Mouse (Mus musculus): ENCODE measurements around the gene Smug1. TPM values are rescaled to one million over a fixed set of nuclear protein-coding genes. Genes with fewer than 3 reads are reported as not detected.

The Smug1 gene
- total RNA-seq, 2 experiments from 2014 or later = 9.9 to 11.3 TPM

DNA sequence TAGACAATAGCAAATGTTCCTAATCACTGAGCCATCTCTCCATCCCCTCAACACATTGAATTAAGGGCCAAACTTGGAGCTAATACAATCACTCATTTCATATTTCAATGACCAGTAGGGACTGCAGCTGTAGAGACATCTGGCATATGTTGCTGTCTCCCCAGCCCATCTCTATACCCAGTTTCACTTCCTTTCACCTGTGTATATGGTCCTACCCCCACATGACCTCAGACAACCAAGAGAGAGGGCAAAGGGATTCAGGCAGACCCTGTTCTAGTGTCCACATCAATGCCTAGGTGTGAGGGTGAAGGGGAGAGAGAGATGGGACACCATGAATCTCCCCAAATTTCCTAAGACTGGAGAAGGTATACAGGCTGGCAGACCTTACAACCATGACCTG lies 13.5 kb upstream of the Smug1 start:
- intact Hi-C loops (cut with DNase I) = loop anchor here (5.0 kb wide), 1 partner anchor 213 kb away; the partner anchor contains the start of genes Hoxc10 and Hoxc5
- DNase-seq = no peak

DNA sequence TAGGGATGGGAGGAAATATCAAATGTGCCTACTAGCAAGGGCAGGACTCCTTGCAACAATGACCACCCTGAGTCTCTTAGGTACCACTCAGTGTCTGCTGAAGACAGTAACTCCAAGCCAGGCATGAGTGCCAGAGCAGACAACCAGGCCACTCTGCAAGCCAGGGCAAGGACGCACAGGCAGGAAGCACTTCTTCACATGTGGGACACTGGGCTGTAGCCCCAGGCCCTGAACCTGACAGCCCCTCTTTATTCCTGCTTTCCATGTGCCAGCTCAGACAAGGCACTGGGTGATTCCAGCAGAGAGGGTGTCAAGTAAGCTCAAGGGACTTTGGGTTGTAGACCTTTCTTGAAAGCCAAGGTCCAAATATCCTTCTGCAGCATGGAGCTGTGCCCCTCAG lies 11.9 kb upstream of the Smug1 start:
- intact Hi-C loops (cut with DNase I) = loop anchor here (5.0 kb wide), 1 partner anchor 416 kb away; no protein-coding TSS in a partner anchor

DNA sequence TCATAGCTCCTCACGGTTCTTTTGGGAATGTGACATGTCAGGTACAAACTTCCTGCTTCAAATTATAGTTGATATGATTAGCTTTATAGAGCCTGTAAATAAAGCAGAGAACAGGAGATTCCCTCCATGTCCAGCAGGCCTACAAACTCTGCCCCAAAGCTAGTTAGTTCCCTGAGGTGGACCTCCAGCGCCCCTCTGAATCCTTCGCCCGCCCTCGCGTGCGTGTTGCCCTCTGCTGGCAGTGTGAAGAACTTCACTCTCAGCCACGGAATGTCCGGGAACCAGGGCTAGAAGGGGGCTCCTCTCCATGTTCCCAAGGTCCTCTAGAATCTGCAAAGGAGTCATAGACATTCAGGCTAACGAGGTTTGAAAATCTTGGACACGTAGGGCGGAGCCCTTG lies 11.2 kb upstream of the Smug1 start:
- intact Hi-C loops (cut with DNase I) = loop anchor here (5.0 kb wide), 1 partner anchor 416 kb away; no protein-coding TSS in a partner anchor
- DNase-seq = no peak

More for the DNA sequence above, 11.9 kb upstream of the Smug1 start:
- DNase-seq = no peak

DNA sequence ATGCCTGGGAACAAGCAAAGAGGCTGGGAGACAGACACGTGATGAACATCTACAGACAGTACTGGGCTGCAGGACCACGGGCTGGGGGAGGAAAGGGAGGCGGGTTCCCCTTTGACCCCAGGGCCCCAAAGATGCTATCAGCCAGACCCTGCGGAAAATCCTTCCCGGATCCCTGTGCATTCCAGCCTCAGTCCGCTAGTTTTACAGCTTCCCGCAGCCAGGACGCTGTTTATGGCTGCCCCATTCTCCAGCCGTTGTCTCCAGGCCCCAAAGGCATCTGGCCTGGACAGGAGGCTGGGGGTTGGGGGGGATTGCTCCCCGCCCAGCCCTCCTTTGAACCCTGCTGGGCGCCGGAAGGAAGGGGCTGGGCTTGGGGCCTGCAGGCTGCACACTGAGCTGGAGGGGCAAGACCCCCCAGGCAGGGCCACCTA lies 10.7 kb upstream of the Smug1 start:
- intact Hi-C loops (cut with DNase I) = loop anchor here (5.0 kb wide), 1 partner anchor 415 kb away; no protein-coding TSS in a partner anchor

DNA sequence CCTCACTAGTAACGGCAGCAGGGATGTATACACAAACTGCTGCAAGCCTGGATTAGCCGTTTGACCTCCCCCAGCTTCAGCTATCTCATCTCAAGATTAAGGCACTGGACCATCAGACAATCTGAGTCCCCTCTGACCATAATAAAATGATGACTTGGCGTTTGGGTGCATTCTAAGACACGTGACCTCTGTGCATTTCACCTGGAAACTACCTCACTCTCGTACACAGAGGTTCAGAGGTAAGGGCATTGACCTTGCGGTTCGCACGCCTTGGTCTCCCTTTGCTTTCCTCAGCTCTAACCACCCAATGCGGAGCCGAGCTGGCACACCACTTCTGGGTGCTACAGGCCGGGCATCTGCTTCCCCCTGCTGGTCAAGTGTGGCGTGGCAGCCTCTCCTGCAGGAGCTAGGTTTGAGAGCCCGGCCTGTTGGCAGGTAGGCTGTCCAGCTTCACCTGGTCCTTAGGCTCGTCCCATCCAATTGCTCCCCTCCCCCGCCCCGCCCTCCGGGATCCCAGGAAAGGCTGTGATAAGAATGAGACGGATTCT lies 10.1 kb upstream of the Smug1 start:
- intact Hi-C loops (cut with DNase I) = loop anchor here (5.0 kb wide), 1 partner anchor 415 kb away; no protein-coding TSS in a partner anchor
- DNase-seq = peak; percentile 91 to 93

More for the DNA sequence above, 10.7 kb upstream of the Smug1 start:
- DNase-seq = no peak

DNA sequence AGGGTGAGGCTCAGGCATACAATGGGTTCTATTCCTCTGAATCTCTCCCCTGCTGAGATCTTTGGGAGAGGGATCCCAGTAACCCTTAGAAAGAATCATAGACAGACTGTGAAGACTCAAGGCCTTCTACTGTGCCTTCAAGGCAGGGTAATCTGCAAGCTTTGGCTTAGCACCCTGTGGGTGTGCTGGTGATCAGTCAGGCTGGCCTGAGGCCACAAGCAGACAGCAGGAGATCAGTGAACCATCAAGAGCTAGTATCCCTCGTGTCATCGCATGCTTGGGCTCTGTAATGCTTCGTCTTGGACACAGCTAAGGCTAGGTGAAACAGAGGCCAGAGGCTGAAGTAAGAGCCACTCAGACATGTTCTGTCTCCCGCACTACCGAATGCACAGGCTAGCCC lies 6.4 kb upstream of the Smug1 start:
- intact Hi-C loops (cut with DNase I) = loop anchor here (2.0 kb wide), 1 partner anchor 186 kb away; no protein-coding TSS in a partner anchor
- no peak for DNase-seq

DNA sequence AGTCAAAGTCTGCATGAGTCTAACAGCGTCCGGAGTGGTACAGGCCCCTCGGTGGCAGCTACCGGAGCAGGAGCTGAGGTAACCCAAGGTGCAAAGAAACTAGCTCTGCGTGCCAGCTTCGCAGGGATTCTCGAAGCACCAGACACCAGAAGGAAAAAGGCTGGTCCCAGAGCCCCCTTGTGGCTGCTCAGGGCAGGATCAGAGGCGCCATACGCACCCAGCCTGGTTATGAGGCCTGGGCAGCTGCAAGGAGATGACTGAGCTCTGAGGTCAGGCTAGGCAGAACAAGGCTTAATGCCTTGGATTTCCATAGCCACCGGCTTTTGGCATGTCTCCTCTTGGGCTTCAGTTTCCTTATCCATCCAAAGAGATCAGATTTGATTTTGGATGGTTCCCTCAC lies 5.6 kb upstream of the Smug1 start:
- peak; percentile 72 to 73 for DNase-seq
- intact Hi-C loops (cut with DNase I) = loop anchor here (2.0 kb wide), 1 partner anchor 186 kb away; no protein-coding TSS in a partner anchor

DNA sequence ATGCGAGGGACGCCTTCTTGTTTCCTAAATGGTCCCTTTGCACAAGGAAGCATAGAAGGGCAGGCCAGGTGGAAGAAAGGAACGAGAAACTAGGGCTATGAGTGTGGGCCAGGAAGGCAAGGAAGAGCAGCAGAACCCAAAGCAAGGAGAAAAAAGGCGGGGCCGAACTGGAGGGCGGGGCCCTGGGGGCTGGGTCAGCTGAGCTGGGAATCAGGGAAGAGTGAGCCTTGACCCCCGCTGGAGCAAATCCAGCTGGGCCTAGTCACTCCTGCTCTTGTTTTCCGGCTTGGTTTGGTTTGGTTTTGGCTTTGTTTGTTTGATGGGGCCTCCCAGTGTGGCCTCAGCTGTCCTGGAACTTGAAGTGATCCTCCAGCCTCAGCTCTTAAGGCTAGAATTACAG lies 4.4 kb upstream of the Smug1 start:
- intact Hi-C loops (cut with DNase I) = no loop called here

DNA sequence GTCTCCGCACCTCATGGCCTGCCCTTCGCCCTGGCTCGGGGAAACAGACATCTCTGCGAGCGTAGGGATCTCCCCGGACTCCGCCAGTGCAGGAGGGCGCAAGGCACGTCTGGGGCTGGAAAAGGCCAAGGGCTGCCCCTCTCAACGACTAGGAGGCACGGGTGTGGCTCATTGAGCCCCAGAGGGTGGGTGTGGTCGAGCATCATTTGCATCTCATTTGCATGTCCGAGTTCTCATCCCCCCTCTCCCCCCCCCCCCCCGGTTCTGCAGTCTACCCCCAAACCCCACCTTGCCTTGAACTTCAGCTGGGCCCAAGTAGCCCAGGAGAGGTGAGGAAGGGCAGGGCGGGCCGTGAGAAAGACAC lies 3.4 kb upstream of the Smug1 start:
- no peak for DNase-seq
- intact Hi-C loops (cut with DNase I) = no loop called here

More for the DNA sequence above, 4.4 kb upstream of the Smug1 start:
- DNase-seq = no peak

DNA sequence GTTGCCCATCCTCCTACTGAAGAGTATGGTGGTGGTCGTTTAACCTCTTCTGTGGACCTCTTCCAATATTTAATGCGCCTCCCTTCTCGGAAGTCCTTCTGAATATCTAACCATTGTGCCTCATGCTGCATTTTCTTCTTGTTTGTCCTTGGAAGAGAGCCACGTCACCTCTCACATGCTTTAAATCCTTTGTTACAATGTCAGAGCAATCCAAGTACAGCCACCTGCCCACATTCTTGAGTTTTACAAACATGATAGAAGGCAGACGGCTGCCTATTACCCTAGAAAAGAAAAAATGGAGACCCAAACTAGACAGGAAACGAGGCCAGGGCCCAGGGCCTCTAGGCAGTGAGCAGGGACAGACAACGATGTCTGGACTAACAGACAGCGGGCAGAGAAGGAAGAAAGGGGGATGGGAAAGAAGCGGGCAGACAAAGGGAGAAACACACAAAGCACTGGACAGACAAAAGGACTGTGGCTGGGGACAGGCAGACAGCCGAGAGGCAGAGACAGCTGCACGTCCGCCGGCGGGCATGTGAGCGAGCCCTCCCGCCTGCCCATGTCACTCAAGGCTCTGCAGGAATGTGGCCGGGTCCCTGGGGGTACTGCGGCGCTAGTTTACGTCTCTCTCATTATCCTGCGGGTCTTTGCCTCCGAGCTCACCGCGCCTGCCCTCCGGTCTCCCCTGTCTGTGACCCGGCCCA lies 2.9 kb upstream of the Smug1 start:
- no peak for DNase-seq
- intact Hi-C loops (cut with DNase I) = loop anchor here (5.0 kb wide), 2 partner anchors 37 to 157 kb away; no protein-coding TSS in a partner anchor

DNA sequence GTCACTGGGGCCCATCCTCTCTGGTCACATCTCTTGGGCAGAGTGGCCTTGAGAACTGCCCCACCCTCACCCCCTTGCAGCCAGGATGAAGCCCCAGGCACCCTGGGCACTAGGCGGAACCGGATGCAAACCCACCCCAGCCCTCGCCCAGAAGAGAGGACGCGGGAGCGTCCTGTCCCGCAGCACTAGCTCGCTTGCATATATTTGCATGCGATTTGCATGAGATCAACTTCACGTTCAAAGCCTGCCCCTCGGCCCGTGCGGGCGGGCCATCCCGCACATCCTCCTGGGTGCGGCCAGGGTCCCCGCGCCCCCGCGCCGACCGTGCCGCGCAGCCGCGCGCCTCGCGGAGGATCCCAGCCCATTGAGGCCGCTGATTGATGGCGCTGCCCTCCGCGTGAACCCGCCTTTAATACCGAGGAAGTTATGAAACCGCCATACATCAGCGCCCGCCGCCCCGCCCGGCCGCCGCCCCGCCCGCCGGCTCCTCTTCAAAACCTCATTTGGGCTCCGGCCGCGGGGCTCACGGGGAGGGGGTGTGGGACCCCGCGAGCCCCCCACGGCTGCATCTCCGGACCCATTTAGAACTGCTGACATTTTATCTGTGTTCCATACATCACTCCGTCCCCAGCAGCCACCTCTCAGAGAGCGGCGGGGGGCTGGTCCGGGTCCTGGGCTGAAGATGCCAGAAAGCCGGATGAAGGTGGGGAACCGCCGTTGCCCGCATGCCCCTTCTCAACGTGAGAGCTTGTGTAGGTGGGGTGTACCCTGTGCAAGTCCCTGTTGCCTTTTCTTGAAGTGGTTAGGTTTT lies 2.1 kb upstream of the Smug1 start:
- DNase-seq = no peak
- intact Hi-C loops (cut with DNase I) = loop anchor here (5.0 kb wide), 2 partner anchors 37 to 157 kb away; no protein-coding TSS in a partner anchor

DNA sequence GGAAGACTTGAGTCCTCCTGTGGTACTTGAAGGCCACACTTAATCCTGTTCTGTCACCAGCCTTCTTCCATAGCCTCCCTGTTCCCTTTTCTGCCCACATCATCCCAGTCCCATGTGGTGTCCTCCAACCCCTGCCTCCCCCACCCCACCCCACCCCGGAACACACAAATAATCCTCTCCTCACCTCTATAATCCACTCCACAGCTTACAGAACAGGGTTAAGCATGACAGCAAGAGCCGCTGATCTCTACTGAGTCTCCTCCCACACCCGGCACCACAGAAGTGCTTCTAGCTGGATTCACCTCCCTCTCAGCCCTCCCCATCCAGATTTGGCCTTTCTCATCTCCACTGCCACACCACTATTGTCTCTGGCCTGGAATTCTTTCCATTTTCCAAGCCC lies 894 bp upstream of the Smug1 start:
- intact Hi-C loops (cut with DNase I) = loop anchor here (5.0 kb wide), 2 partner anchors 35 to 155 kb away; no protein-coding TSS in a partner anchor

DNA sequence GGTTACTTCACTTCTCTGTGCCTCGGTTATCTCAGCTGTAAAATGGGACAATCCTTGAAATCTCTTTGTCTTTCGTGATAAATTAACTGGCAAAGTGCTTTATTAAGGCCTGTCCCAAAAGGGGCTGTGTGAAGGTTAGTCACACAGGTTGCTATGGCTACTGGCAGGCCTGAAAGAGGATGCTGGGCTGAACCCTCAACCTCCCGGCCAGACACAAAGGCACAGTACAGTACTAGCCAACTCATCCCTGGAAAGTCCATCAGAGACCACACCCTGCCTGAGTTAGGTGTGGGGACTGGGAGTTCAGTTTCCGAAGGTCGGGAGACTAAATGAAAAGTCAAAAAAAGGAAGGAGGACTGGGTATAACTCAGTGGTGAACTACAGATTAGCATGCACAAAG lies 968 bp downstream of the Smug1 start:
- DNase-seq = no peak

More for the DNA sequence above, 894 bp upstream of the Smug1 start:
- no peak for DNase-seq

DNA sequence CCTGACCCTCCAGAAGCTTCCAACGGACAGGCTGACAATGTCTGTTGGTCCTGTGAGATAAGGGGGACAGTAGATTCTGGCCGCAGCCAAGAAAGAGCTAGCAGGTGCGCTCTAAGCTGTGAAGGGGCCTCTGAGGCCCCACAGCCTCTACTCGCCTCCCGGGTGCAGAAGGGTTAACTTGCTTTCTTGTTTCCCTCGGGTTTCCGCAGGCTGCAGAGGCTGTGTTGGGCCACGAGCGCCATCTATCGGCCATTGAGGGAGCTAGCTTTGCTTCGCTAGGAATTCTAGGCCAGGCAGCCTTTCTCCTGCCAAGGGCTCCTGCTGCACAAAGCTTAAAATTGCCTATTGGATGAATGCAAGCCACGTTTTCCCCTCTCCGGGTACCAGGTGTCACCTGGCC lies 1.5 kb downstream of the Smug1 start:
- intact Hi-C loops (cut with DNase I) = loop anchor here (5.0 kb wide), 2 partner anchors 33 to 153 kb away; no protein-coding TSS in a partner anchor
- DNase-seq = peak; percentile 85

More for the DNA sequence above, 968 bp downstream of the Smug1 start:
- intact Hi-C loops (cut with DNase I) = loop anchor here (5.0 kb wide), 2 partner anchors 34 to 154 kb away; no protein-coding TSS in a partner anchor

DNA sequence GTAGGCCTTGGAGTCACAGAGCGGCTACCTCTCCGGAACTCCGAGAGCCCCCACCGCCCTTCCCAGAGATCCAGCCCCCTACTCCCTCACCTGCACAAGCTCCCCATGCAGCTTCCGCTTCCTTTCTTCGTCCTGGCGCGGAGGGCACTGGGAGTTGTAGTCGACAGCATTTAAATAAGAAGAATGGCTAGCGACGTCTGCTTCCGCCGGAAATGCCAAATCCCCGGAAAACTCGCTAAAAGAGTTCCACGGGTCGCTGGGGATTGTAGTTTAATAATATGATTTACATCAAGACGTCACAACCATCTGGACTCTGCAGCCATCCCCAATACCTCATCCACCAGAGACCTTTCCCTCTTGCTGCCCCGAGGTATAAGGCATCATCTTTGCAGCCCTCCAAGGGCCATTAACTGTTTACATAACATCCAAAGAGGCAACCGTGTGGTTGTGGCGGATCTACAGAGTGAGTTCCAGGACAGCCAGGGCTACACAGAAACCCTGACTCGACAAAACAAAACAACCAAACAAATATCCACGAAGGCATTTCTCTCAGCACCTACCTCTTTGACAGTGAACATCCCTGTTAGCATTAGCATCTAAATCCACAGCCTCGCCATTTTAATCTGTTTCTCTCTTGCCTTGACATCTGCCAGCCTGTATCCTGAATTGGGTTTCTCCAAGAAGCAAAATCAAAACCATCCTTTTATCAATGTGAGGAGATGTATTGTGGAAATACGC lies 3.5 kb downstream of the Smug1 start:
- intact Hi-C loops (cut with DNase I) = no loop called here
- peak; percentile 79 to 85 for DNase-seq

DNA sequence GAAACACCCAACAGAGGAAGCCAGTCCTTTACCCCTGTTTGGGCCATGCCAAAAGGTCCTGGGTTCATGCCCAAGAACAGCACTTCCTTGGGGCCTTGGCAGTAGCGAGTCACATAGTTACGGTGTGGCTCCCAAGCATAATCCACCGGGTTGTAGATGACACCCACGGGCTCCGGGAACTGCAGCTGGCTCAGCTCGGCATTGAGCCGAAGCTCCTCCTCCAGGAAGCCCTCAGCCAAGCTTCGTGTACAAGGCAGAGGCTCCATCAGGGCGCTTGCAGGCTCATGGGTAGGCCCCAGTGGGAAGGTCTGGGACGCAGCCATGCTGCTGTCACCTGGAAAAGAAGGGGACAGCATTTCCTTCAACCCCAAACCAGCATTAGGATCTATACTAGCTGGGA lies 9.3 kb downstream of the Smug1 start:
- intact Hi-C loops (cut with DNase I) = no loop called here
- DNase-seq = no peak

DNA sequence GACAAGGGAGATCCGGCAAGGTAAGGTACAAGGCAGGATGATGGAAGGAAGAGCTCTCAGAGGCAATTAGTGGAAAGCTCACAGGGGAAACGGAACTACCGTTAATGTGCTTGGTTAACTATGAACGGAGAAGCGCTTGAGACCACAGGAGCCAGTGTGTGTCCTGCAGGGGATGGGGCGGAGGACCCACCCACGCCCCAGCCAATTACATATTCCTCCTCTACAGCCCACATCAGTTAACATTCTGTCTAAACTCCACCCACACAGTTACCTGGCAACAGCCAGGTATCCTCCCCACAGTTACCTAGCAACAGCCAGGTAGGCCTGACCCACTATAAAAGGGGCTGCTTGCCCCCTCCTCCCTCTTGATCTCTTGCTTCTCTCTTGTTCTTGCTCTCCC lies 10.0 kb downstream of the Smug1 start:
- no peak for DNase-seq
- intact Hi-C loops (cut with DNase I) = no loop called here

DNA sequence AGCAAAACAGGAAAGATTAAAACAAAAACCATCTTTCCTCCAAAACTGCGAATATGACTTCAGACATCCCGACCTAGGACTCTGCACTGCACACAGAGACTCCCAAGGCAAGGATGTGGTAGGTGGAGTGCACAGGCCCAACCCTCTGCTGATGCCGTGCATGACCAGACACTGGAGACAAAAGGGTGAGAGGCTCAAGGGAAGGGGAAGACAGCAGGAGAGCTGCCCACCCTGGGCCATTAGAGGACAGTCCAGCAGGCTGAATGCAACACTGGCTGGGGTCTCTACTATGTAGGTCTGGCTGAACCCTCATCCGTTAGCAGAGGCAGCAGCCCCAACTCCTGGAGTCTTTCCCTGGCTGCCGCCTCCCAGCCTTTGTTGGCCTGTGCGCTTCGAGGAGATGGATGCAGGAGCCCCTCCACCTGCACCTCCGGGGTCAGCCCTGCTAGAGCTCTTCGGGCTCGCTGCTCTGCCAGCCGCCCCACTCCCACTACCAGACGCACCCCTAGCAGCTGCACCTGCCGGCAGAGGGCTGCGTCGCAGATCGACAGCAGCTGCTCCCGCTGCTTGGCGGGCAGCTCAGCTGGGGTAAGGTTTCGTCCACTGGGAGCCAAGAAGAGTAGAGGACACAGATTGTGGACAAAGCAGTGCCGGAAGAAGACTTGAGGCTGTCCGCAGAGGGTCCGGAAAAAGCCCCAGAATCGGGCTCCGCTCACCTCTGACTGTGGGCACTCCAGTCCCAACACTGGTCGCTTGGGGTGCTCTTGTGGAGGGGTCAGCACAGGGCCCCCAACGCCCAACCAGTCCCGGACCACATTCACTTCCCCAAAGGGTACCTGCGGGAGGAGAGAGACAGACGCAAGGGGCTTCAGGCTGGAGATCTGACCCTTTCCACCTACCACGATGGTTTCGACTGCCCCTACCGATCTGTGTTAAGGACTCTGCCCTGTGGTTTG lies 11.2 kb downstream of the Smug1 start:
- DNase-seq = peak in 1 of 2 experiments; percentile 43
- intact Hi-C loops (cut with DNase I) = no loop called here

Measured in gastrocnemius, postnatal 36 days (tissue).